Mouse (Mus musculus): ENCODE results near the gene Akap13.

The Akap13 gene

GRCm38 (mm10) chr7:75456152-75456888, 986 bp downstream of the Akap13 start:
- in situ Hi-C loops (cut with MboI; ENCODE audit: unreplicated experiment in 2 of 2) = loop anchor here (5.0 to 25.0 kb wide), 3 partner anchors 46 to 1869 kb away; no protein-coding TSS in a partner anchor

- in situ Hi-C loops (cut with MboI; ENCODE audit: unreplicated experiment in 2 of 2) = loop anchor here (10.0 to 25.0 kb wide), 2 partner anchors 95 to 1873 kb away; no protein-coding TSS in a partner anchor
Measured at GRCm38 (mm10) chr7:75460290-75460689, 5.0 kb downstream of the Akap13 start.

- in situ Hi-C loops (cut with MboI; ENCODE audit: unreplicated experiment in 2 of 2) = loop anchor here (10.0 to 25.0 kb wide), 2 partner anchors 91 to 1876 kb away; no protein-coding TSS in a partner anchor
Measured at GRCm38 (mm10) chr7:75463579-75464162, 8.3 kb downstream of the Akap13 start.

- in situ Hi-C loops (cut with MboI; ENCODE audit: unreplicated experiment in 2 of 2) = loop anchor here (10.0 to 25.0 kb wide), 2 partner anchors 87 to 1880 kb away; no protein-coding TSS in a partner anchor
Measured at GRCm38 (mm10) chr7:75467791-75468190, 12.5 kb downstream of the Akap13 start.

- in situ Hi-C loops (cut with MboI; ENCODE audit: unreplicated experiment in 2 of 2) = loop anchor here (25.0 kb wide), 1 partner anchor 1883 kb away; no protein-coding TSS in a partner anchor
Measured at GRCm38 (mm10) chr7:75470318-75470925, 15.1 kb downstream of the Akap13 start.

- in situ Hi-C loops (cut with MboI; ENCODE audit: unreplicated experiment in 2 of 2) = loop anchor here (25.0 kb wide), 1 partner anchor 1885 kb away; no protein-coding TSS in a partner anchor
Measured at GRCm38 (mm10) chr7:75472316-75473195, 17.2 kb downstream of the Akap13 start.

- in situ Hi-C loops (cut with MboI; ENCODE audit: unreplicated experiment in 2 of 2) = loop anchor here (25.0 kb wide), 1 partner anchor 1886 kb away; no protein-coding TSS in a partner anchor
Measured at GRCm38 (mm10) chr7:75473294-75473693, 18.0 kb downstream of the Akap13 start.

- in situ Hi-C loops (cut with MboI; ENCODE audit: unreplicated experiment in 2 of 2) = loop anchor here (25.0 kb wide), 1 partner anchor 1887 kb away; no protein-coding TSS in a partner anchor
Measured at GRCm38 (mm10) chr7:75474064-75474463, 18.7 kb downstream of the Akap13 start.

DNA sequence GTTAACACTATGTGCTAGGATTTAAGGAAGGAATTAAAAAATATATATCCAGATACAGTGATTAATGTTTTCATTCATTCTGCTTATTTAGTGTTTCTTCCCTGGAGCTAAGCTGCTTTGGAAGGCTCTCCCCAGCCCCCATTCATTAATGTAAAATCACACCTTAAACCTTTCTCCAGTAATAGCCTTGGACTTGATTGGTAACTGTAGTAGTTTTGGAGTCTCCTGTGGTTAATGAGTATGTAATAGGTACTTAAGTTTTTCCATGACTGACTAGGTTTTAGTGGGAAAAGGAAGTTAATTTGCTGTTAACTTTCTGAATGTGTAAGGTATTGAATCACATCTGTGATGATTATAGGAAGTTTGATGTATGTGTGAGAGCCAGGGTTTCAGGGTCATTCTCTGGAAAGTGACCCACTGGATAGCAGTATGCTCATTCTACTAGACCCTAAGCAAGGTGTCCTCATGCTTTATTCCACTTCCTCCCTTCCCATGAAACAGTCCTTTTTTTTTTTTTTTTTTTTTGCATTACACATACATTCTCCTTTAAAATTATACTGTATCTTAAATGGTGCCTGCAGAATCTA, 19.3 kb downstream of the Akap13 start:
- in situ Hi-C loops (cut with MboI; ENCODE audit: unreplicated experiment in 2 of 2) = loop anchor here (25.0 kb wide), 1 partner anchor 1887 kb away; no protein-coding TSS in a partner anchor

- in situ Hi-C loops (cut with MboI; ENCODE audit: unreplicated experiment in 2 of 2) = no loop called here
Measured at GRCm38 (mm10) chr7:75478060-75478459, 22.7 kb downstream of the Akap13 start.

DNA sequence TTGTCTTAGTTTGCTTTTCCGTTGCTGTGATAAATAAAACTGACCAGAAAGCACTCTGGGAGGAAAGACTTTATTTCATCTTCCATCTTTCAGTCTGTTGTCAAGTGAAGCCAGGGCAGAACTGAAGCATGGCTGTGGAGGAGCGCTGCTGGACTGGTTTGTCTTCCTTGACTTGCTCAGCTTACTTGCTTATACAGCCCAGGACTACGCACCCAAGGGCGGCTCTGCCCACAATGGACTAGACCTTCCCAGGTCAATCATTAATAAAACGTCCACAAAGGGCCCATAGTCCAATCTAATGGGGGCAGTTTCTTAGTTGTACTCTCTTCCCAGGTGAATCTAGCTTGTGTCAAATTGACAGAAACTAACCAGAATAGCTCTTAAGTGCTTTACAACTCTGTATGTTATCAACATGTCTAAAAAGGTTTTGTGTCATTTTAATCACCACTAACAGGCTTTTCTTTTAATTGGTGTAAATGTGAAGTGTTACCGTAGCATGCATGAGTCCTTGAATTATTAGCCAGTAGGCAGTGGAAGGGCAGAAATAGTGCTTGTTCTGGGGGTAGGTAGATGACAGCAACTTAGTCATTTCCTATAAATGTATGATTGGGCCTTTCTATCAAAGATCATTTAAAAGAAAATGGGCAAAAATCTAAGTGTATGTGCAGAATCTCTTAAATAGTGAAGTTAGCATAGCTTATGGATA, 25.5 kb downstream of the Akap13 start:
- in situ Hi-C loops (cut with MboI; ENCODE audit: unreplicated experiment in 2 of 2) = no loop called here

GRCm38 (mm10) chr7:75486031-75486430, 30.7 kb downstream of the Akap13 start:
- in situ Hi-C loops (cut with MboI; ENCODE audit: unreplicated experiment in 2 of 2) = no loop called here

GRCm38 (mm10) chr7:75495941-75496441, 40.7 kb downstream of the Akap13 start:
- in situ Hi-C loops (cut with MboI; ENCODE audit: unreplicated experiment in 2 of 2) = no loop called here

- in situ Hi-C loops (cut with MboI; ENCODE audit: unreplicated experiment in 2 of 2) = no loop called here
Measured at GRCm38 (mm10) chr7:75498627-75499026, 43.3 kb downstream of the Akap13 start.

GRCm38 (mm10) chr7:75499271-75499670, 43.9 kb downstream of the Akap13 start:
- in situ Hi-C loops (cut with MboI; ENCODE audit: unreplicated experiment in 2 of 2) = no loop called here

GRCm38 (mm10) chr7:75500164-75500563, 44.8 kb downstream of the Akap13 start:
- in situ Hi-C loops (cut with MboI; ENCODE audit: unreplicated experiment in 2 of 2) = loop anchor here in 1 of 2 experiments (5.0 kb wide), 1 partner anchor 43 kb away; the partner anchor contains the start of gene Akap13

DNA sequence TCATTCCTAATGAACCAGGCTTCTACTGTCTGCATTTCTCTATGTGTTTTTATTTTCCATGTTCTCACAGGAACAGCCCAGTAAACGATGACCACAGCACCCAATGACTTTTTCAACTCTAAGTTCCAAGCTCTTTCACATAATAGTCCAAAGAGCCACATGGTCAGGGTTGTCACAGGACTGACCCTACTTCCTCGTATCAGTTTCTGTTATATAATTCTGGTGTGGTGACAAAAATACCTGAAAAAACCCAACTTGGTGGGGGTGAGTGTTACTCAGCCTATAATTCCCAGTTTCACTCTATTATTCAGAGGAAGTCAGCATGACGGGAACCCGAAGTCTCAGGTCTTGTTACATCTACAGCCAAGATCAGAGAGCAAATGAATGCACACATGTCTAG, 45.5 kb downstream of the Akap13 start:
- in situ Hi-C loops (cut with MboI; ENCODE audit: unreplicated experiment in 2 of 2) = loop anchor here in 1 of 2 experiments (5.0 kb wide), 1 partner anchor 43 kb away; the partner anchor contains the start of gene Akap13

DNA sequence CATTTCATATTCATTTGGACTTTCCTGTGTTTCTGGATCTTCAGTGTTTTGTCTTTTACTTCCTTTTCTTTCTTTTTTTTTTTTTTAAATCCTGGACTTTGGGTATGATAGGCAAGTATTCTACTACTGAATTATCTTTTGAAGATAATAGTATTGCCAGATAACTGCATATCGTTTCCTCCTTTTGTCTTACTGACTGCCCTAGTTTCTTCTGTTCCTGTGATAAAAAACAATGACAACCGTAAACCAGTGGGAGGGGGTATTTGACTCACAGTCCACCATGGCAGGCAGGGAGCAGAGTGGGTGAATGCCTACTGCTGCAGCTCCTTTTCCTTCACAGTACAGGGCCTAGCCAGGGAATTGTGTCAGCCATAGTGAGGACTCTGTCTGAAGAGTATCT, 49.2 kb downstream of the Akap13 start:
- in situ Hi-C loops (cut with MboI; ENCODE audit: unreplicated experiment in 2 of 2) = loop anchor here in 1 of 2 experiments (5.0 kb wide), 1 partner anchor 47 kb away; the partner anchor contains the start of gene Akap13

DNA sequence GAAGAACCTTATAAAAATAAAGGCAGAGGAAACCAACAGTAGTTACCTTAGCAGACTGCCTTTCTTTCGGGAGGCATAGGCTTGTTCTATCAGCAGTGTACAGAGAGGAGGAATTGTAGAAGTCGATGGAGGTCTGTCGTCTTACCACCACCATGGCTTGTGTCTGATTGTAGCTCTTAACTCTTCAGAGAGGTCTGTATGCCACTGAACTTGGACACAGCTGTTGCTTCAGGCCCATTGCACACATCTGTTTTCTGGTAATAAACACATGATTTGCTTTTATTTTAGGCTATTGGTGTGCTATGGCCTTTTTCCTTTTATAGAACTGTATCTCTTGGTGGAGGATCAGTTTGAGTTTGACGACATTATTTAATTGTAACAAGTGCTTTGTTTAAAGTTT, 51.3 kb downstream of the Akap13 start:
- in situ Hi-C loops (cut with MboI; ENCODE audit: unreplicated experiment in 2 of 2) = no loop called here

Measured in v-Abl transformed pro-B cells (cell line).